ENCODE assay signal across 9 mouse cellular contexts in genomic region chr7:30492765-30493164, GRCm38 (mm10). TPM values are rescaled to one million over a fixed set of nuclear protein-coding genes. Genes with fewer than 3 reads are reported as not detected.
A peak's percentile ranks its signal among the peaks of the same experiment; 100 is the strongest.
DNase-seq lines count a peak whose midpoint lies in the region.
"Had no signal": no experiment of that assay in that cellular context is flagged by ENCODE, and none has a peak within 500 bp of the region (broad histone marks: within the 10 kb centered on the region; RNA-seq: fewer than 3 reads in every experiment).

No protein-coding gene starts in this region.

- no peaks in the 10 kb centered on the region for H3K36me3 ChIP-seq in heart, embryonic 10.5 days
- H3K36me3 ChIP-seq: embryonic facial prominence, embryonic 13.5 days had no signal

- peaks cover 29% of the 10 kb centered on the region; the same call in 1 of the 2 replicates for H3K27me3 ChIP-seq in heart, embryonic 10.5 days (ENCODE audit: insufficient read depth, poor library complexity, severe bottlenecking)

- no peak overlapping the region for H3K4me3 ChIP-seq in heart, embryonic 10.5 days
- H3K4me3 ChIP-seq: embryonic facial prominence, embryonic 13.5 days had no signal

- no peaks in the 10 kb centered on the region for H3K9me3 ChIP-seq in heart, embryonic 10.5 days
- H3K9me3 ChIP-seq: embryonic facial prominence, embryonic 13.5 days had no signal

- intact Hi-C loops in left cerebral cortex, postnatal 25 days (cut with DNase I), result loop anchor here (5.0 kb wide), 2 partner anchors 50 to 60 kb away; partner anchors contain the start of genes Hspb6 and Proser3

- no peak overlapping the region for H3K27ac ChIP-seq in heart, embryonic 10.5 days
- H3K27ac ChIP-seq: embryonic facial prominence, embryonic 13.5 days had no signal

- H3K4me1 ChIP-seq in heart, embryonic 10.5 days, result no peaks in the 10 kb centered on the region

- WGBS in heart, embryonic 10.5 days, result 19% methylated on average over 4 of the region's 4 CpGs

- peak; percentile 37 to 54 for DNase-seq in heart, adult 9 months (ENCODE audit: low spot score in 2 of 2)
- no peak for DNase-seq in heart, embryonic 10.5 days (ENCODE audit: low spot score)
- DNase-seq in adrenal gland, adult 8-10 months, result peak; percentile 54
- DNase-seq in embryo, embryonic 11.5 days (ENCODE audit: low read depth, low spot score), result peak; percentile 53
- DNase-seq in induced T-regulatory cell, adult 2 months (ENCODE audit: low read depth), result peak; percentile 86
- peak; percentile 57 to 72 for DNase-seq in left cerebral cortex, postnatal 25 days (ENCODE audit: low spot score in 2 of 2)
- peak; percentile 84 for DNase-seq in naive thymus-derived CD4-positive, alpha-beta T cell, adult 2 months (ENCODE audit: low read depth)
- DNase-seq in testis, postnatal 14 days (ENCODE audit: low spot score), result peak; percentile 74

RNA-seq across cellular contexts. Expression of gene Prodh2, which starts 0.7 kb away (rescaled TPM):
- 0.30 and 3.0 TPM in 2 replicates for polyA plus RNA-seq in heart, embryonic 10.5 days (2016; fragmentation: Nextera tagmentation; extraction: Ambion mirVana)
- total RNA-seq in adrenal gland, adult 8-10 months (2022), result under 1 TPM in 1 of 4 experiments, not detected in 3; 0.56 TPM
- not detected for total RNA-seq in left cerebral cortex, postnatal 25 days (2021)
- polyA plus RNA-seq: embryonic facial prominence, embryonic 13.5 days had no signal

RNA-seq across cellular contexts. Expression of gene Nphs1, which starts 34.6 kb away (rescaled TPM):
- polyA plus RNA-seq in heart, embryonic 10.5 days (2016; fragmentation: Nextera tagmentation; extraction: Ambion mirVana), result 0.55 and 0.79 TPM in 2 replicates
- total RNA-seq in adrenal gland, adult 8-10 months (2022), result not detected
- total RNA-seq in left cerebral cortex, postnatal 25 days (2021), result 1 to 10 TPM in 1 of 2 experiments, under 1 TPM in 1; 0.78 to 1.5 TPM

RNA-seq across cellular contexts. Expression of gene Kirrel2, which starts 35.3 kb away (rescaled TPM):
- polyA plus RNA-seq in heart, embryonic 10.5 days (2016; fragmentation: Nextera tagmentation; extraction: Ambion mirVana), result 3.3 and 5.2 TPM in 2 replicates
- not detected for total RNA-seq in adrenal gland, adult 8-10 months (2022)
- 10 to 100 TPM; 11.4 to 11.7 TPM for total RNA-seq in left cerebral cortex, postnatal 25 days (2021)

RNA-seq across cellular contexts. Expression of gene Arhgap33, which starts 42.1 kb away (rescaled TPM):
- polyA plus RNA-seq in heart, embryonic 10.5 days (2016; fragmentation: Nextera tagmentation; extraction: Ambion mirVana), result 8.5 and 9.0 TPM in 2 replicates
- 1 to 10 TPM; 2.2 to 9.4 (median 6.4) TPM for total RNA-seq in adrenal gland, adult 8-10 months (2022)
- total RNA-seq in left cerebral cortex, postnatal 25 days (2021), result 100 to 1,000 TPM; 190 to 213 TPM

RNA-seq across cellular contexts. Expression of gene Aplp1, which starts 47.4 kb away (rescaled TPM):
- polyA plus RNA-seq in heart, embryonic 10.5 days (2016; fragmentation: Nextera tagmentation; extraction: Ambion mirVana), result 44.3 and 50.4 TPM in 2 replicates
- 10 to 100 TPM; 45.2 to 59.3 (median 46.7) TPM for total RNA-seq in adrenal gland, adult 8-10 months (2022)
- 1,000 to 10,000 TPM; 1,270 to 1,289 TPM for total RNA-seq in left cerebral cortex, postnatal 25 days (2021)

Comparison
In these comparisons a context has a peak if more than half of its experiments do, and no peak if none do; other contexts are left out.
1. RNA of gene Kirrel2, which starts 35.3 kb away (total RNA-seq): 11.4 to 11.7 TPM in left cerebral cortex, postnatal 25 days; not detected in adrenal gland, adult 8-10 months; every median in the first group is over 4 times any median in the second.